Mouse (Mus musculus) E14TG2a.4 (cell line): Measurements from ENCODE around the gene Slc17a3.

Experiments
- CTCF ChIP-seq: conservative IDR thresholded peaks from 2 replicates; pipeline ENCODE4 v1.5.1; 2014; ENCODE audit warnings: low read length
- POU5F1 ChIP-seq: IDR thresholded peaks from 2 replicates; pipeline ENCODE4 v1.6.1; 2014; ENCODE audit warnings: low read length, borderline replicate concordance

DNA sequence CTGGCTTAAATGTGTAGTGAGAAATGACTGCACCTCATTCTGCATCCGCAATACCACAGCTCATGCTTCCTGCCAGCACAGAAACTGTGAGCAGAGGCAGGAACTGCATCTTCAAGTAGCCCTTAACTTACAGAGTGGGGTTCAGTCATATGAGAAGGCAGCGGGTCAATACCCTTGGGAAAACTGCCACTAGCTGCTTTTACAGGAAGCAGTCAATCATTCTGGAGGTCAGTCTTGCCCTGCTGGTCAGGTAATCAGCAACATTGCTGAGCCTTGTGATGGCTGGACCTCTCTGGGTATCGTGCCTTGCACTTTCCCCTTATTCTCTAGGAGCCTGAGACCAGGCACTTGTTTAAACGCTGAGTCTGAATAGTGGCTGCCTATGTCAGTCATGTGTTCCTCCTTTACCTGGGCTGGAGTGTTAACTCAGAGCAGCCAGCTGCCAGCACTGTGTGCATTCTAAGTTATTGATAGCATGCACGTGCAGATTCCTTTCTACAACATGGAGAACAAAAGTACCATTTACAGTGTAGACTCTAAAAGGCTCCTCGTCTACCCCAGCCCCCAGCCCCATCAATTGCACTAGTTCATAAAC lies 49.9 kb downstream of the Slc17a3 start:
- TF ChIP-seq CTCF (no peak), POU5F1 (no peak)
